12 mouse cellular contexts compared by ENCODE assay signal in the genomic region with DNA sequence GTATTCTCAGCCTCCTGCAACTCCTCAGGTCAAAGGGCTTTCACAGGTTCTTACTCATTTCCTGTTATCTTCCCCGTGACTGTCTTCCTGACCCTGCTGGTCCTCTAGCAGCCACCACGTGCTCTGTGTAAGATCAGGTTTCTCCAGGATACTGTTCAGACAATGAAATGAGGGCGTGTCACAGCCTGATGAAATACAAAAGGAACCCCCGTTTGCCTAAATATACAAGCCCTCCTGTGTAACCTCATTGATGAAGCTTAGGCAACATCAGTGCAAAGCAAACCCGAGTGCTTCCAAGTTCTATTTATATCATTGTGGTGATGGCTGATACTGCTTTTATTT. TPM values are rescaled to one million over a fixed set of nuclear protein-coding genes. Genes with fewer than 3 reads are reported as not detected.
DNase-seq lines count a peak whose midpoint lies in the region; ATAC-seq and TF ChIP-seq lines count a peak whose summit lies in the region.
"Had no signal": no experiment of that assay in that cellular context is flagged by ENCODE, and none has a peak within 500 bp of the region (broad histone marks: within the 10 kb centered on the region; RNA-seq: fewer than 3 reads in every experiment).

No protein-coding gene starts in this region.

- ATAC-seq in lung, embryonic 16.5 days (ENCODE audit: low read depth): peak; percentile 29; the same call in 1 of the 2 replicates

- DNase-seq in heart, adult 11 months: peak; percentile 43
- DNase-seq in heart, postnatal 36 days: no peak
- DNase-seq in lung, adult 18-20 months: no peak
- DNase-seq in embryo, embryonic 11 days: peak; percentile 21
- no peak for DNase-seq in urinary bladder, postnatal 10 days (ENCODE audit: low spot score)
- no peak for DNase-seq in thymus, postnatal 0 days (ENCODE audit: low spot score)
- DNase-seq: cerebellum, adult 2 months; liver had no signal

- peak overlapping the region; percentile 84 for H3K27ac ChIP-seq in lung, embryonic 16.5 days (ENCODE audit: low read length)
- H3K27ac ChIP-seq: hindbrain, embryonic 15.5 days had no signal

- no peaks in the 10 kb centered on the region for H3K4me1 ChIP-seq in lung, embryonic 16.5 days (replicated peaks; ENCODE audit: control insufficient read depth, insufficient read depth, low read length)
- H3K4me1 ChIP-seq: hindbrain, embryonic 15.5 days had no signal

- no peak overlapping the region for H3ac ChIP-seq in myocyte (ENCODE audit: control insufficient read depth, insufficient read length)

- no peak for TF ChIP-seq POLR2A in myocyte (IDR thresholded peaks at IDR 0.05; ENCODE audit: insufficient read length, low read depth)

- no peaks in the 10 kb centered on the region for H3K9me3 ChIP-seq in lung, embryonic 16.5 days (ENCODE audit: control insufficient read depth, low read length)
- H3K9me3 ChIP-seq: hindbrain, embryonic 15.5 days had no signal

- WGBS in lung, embryonic 16.5 days: 10% methylated on average over 5 of the region's 5 CpGs

- peak overlapping the region; percentile 37; the same call in 1 of the 2 replicates for H3K4me2 ChIP-seq in lung, embryonic 16.5 days (ENCODE audit: low read depth, low read length)
- peak overlapping the region; percentile 85 for H3K4me2 ChIP-seq in myocyte (ENCODE audit: low read depth)

- no peak overlapping the region for H3K4me3 ChIP-seq in lung, embryonic 16.5 days (ENCODE audit: low read length)
- peak overlapping the region; percentile 6 for H3K4me3 ChIP-seq in myocyte
- H3K4me3 ChIP-seq: hindbrain, embryonic 15.5 days had no signal

- no peaks in the 10 kb centered on the region for H3K79me2 ChIP-seq in myocyte (ENCODE audit: control insufficient read depth, insufficient read depth)

- intact Hi-C loops in heart, postnatal 36 days (cut with DNase I): no loop called here

- H3K9ac ChIP-seq in lung, embryonic 16.5 days (ENCODE audit: low read length): no peak overlapping the region
- H3K9ac ChIP-seq: hindbrain, embryonic 15.5 days had no signal

- no peaks in the 10 kb centered on the region for H3K36me3 ChIP-seq in lung, embryonic 16.5 days (ENCODE audit: control insufficient read depth, insufficient read depth, low read length)
- H3K36me3 ChIP-seq in myocyte (ENCODE audit: control insufficient read depth, insufficient read depth): no peaks in the 10 kb centered on the region
- H3K36me3 ChIP-seq: hindbrain, embryonic 15.5 days had no signal

- no peaks in the 10 kb centered on the region for H3K27me3 ChIP-seq in lung, embryonic 16.5 days (ENCODE audit: control insufficient read depth, insufficient read depth, low read depth, low read length)
- H3K27me3 ChIP-seq in myocyte (ENCODE audit: control insufficient read depth, insufficient read depth, insufficient read length): no peaks in the 10 kb centered on the region
- H3K27me3 ChIP-seq: CH12.LX had no signal

TF ChIP-seq in myocyte, 11 proteins besides CTCF, POLR2A, EP300 and RAD21:
- TF ChIP-seq MAX (IDR thresholded peaks at IDR 0.05; ENCODE audit: low read depth): peak; percentile 82
- TF ChIP-seq CEBPB (IDR thresholded peaks at IDR 0.05; ENCODE audit: insufficient read depth, poor library complexity, severe bottlenecking): peak; percentile 71
- TF ChIP-seq MYOD1 (IDR thresholded peaks at IDR 0.05; ENCODE audit: control insufficient read depth in 1 of 3, insufficient read length in 2 of 3, low read depth in 2 of 3): no peak
- peak; percentile 74 for TF ChIP-seq USF1 (IDR thresholded peaks at IDR 0.05; ENCODE audit: low read depth)

RNA-seq across cellular contexts. Expression of gene Usp27x, which starts 53.9 kb away (rescaled TPM):
- under 1 TPM; 0.76 to 0.92 TPM for total RNA-seq in heart, postnatal 36 days (2021)
- polyA plus RNA-seq in lung, embryonic 16.5 days (2015; fragmentation: Nextera tagmentation; extraction: Ambion mirVana): 0.55 and 0.64 TPM in 2 replicates
- polyA plus RNA-seq in myocyte (2012; fragmentation: generic; extraction: Trizol): 1.3 TPM
- 0.21 and 0.31 TPM in 2 replicates for polyA plus RNA-seq in thymus, postnatal 0 days (2015; fragmentation: Nextera tagmentation; extraction: Ambion mirVana)

Comparison
In these comparisons a context has a peak if more than half of its experiments do, and no peak if none do; other contexts are left out.
1. DNase-seq: peak in heart, adult 11 months (single experiment) and embryo, embryonic 11 days (single experiment); none in heart, postnatal 36 days (0 of 2), lung, adult 18-20 months (0 of 2), urinary bladder, postnatal 10 days (single experiment) and thymus, postnatal 0 days (single experiment).